Mouse (Mus musculus) urinary bladder, postnatal 10 days (tissue): ENCODE measurements around the gene Clcn5.

Source experiments
- DNase-seq: peaks from one replicate; pipeline ENCODE4 v3.0.0; 2022; ENCODE audit warnings: low spot score

Gene Clcn5

DNA sequence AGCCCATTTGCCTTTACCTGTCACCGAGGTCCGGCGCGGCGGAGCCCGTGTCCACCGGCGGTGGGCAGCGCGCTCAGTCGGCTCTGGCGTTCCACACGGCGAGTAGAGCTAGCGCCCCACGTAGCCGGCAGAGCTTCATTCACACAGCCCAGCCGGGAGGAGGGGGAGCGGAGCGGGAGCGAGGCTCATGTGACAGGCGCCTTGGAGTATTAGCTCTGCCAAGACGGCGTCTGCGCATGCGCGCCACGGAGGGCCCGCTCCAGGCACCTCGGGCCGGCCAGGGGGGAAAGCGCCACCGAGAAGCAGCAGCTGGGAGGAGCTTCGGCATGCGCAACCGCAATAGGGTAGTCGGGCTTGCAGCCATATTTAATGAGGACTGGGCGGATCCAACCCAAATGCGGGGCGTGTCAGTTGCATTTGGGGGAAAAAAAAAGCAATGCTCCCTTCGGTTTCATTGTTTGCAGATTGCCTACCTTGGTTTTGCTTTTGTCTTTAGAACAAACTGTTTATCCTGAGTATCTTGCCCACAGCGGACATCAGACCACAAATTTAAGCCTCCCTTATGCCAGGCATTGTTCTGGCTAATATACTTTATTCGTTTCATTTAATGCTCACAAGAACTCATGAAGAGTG, at the start of gene Clcn5:
Clcn5 (minus strand) TSS at position 270 of the 633 bp plus-strand sequence.
- DNase-seq, result peak; percentile 72

DNA sequence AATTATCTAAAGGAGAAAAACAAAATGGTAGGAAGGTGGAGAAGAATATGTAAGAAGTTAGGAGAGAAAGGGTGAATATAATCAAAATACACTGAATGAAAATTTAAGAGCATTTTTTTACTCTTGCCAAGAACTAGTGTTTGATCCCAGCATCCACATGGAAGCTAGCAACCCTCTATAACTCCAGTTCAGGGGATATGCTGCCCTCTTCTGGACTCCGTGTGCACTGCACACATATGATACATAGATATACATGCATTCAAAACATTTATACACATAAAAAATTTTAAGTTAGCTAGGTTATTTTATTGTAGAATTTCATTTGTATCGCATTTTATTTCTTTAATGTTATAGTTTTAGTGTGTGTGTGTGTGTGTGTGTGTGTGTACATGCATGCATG, 6.3 kb upstream of the Clcn5 start:
- no peak for DNase-seq

DNA sequence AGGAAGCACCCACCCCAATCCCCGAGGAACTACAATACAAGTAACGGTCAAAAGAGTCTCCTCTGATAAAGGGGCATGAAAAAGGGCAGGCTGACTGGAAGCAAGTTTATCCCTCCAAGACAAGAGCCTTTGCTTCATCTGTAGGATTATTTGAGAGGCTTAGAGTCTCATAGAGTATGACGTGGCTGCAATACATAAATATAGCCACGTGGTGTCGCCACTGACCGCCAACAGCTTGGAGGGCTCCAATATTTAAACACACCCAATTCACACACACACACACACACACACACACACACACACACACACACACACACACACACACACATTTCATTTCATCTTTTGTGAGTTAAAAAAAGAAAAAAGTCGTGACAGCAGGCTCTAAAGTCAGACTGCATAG, 3.1 kb upstream of the Clcn5 start:
- peak; percentile 10 for DNase-seq

DNA sequence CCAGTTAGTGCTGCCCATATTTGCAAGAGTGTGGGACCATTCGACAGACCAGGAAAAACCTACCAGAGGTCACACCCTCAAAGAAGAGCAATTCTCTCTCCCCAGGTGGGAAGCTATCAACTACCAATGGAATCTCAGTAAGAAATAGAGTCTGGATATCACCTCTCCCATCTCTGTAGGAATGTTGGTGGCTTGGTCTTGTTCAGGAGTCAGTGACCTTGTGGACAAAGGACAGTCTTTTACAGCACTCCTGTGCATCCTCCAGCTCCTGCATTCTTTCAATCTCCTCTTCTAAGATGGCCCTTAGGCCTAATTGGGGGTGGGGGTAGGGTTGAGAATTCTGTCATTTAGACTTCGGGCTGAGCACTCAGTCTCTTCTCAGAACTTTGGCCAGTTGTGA, 1.4 kb upstream of the Clcn5 start:
- DNase-seq, result no peak

DNA sequence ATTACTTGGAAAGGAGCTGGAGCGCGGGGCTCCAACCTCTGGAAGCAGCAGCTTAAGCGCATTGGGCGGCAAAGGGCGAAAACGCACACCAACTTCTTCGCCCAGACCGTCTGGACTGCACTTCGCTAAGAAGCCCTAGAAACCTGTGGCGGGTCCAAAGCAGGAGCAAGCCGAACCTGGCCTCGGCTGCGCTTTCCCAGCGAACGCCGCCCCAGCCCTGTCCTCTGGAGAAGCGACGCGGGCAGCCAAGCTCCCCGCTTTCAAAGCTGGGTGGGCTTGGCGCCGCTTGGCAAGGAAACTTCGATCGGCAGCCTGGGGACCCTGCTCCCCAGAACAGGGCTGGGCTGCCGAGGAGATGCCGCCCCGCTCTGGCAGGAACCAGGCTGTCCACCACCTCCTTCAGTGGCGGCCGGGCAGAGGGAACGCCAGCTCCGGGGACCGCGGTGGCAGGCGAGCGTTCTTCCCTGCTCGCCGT, 570 bp downstream of the Clcn5 start:
- DNase-seq, result no peak

DNA sequence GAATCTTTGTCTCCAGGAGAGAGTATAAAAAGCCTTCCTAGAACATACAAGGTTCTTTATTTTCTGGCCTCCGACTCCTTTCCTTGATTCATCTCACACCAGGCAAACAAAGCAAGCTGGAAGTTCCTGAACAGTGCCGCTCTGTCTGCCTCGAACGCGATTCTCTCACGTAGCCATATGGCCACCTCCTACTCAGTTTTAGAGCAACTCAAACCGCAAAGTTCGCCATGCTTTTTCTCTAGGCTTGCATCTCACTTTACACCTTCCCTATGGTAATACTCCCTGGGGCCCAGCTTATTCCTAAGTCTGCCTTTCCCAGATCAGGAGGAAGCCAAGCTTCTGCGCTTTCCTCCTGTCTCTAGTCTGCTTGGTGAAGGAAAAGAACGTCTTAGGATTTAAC, 4.0 kb downstream of the Clcn5 start:
- no peak for DNase-seq

DNA sequence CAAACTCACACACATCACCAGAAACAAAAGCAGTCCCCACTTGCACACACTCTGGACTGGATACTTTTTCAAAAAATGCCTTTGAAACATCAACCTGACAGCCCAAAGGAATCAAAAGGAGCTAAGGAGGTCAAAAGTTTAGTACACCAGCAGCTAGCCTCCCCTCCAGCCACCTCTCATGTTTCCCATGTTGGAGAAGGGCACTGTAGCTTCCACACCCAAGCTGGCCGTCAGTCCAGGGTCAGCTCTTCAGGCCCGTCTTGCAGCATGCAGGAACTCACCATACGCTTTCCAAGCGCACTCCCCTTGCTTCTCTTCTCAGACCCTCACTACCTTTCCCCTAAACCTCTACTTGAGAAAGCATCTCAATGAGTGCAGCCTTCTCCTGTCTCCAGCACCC, 4.5 kb downstream of the Clcn5 start:
- DNase-seq, result no peak

DNA sequence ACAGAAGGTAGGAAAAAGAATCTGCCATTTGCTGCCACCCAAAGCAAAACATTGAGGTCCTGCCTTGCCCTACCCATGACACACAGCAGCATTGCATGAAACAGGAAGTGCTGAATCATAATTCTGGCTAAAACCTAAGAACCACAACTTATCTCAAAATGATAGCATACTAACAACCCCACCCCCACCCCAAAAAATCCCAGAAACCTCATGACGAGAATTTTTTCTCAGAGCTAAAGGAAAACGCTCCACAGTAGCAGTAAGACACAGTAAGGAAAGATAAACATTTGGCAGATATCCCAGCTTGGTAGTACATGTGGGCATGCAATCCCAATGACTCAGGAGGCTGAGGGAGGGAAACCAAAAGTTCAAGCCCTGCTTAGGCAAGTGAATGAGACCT, 10.9 kb downstream of the Clcn5 start:
- no peak for DNase-seq

DNA sequence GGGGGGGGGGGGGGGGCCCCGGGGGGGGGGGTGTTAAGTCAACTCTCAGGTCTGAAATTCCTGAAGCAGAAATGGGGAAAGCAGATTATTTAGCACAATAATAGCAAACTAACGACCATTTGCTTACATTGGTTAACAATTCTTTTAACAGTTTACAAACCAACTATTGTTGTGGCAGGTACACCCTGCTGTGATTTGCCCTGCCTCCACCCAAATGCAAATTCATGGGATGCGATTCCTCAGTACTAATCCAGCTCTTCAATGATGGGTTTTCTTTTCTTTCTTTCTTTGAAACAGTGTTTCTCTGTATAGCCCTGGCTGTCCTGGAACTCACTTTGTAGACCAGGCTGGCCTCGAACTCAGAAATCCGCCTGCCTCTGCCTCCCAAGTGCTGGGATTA, 12.3 kb downstream of the Clcn5 start:
- DNase-seq, result no peak

DNA sequence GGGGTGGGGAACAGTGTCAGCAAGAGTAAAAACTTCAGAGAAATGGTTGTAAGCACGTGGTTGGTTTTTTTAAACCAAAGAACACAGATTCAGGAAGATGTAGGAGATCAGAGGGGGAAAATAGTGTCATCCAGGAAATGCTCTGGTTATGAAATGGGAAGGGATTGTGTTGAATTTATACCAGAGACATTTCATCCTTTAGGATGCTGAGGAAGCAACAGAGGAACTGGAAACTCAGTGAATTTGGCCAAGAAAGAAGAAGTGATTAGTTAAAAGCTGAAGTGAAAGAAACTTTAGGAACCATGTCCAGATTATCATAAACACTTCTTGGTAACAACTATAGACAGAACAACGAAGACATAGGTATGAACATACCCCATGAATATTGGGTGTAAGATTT, 26.2 kb downstream of the Clcn5 start:
- no peak for DNase-seq

DNA sequence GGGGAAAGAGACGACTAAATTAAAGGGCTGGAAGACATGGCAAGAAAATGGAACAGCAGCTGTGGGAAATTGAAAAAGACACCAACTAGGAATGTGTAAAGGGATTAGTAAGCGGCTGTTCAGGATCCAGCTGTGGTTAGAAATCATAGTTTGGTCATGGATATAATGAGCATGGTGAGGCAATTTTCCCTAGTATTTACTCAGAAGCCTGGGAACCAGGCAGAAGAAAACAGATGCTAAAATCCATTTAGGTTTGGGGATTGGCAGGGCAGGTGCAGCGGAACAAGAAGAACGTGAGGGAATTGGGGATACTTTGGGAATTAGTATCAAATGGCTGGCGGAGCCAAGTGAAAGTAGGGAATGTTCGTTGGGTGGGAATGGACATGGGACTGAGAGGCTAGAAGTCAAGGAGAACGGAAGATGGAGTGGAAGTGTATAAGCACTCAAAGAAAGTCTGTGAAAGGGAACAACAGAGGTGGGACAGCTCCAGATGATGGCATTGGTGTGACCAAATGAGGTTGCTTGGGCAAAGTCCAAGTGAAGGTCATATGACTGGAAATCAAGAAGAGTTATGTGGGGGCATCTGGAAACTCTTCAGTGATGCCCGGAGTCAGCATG, 26.9 kb downstream of the Clcn5 start:
- no peak for DNase-seq

DNA sequence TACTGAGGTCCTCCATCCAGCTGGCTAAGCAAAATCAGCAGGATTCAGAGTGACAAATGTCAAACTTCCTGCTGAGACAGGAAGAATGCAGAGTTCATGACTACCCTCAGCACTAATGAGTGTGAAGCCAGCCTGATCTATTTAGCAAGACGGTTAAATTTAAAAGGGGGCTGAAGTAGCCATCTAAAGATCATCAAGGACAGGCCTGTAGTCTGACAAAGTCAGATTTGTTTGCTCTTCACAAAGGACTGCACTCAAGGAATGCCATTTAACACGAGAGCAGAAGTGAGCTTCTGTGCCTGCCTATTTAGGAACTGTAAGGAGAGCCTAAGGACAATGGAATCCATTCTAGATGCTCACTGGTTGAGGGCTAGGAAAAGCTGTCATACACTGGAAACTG, 30.2 kb downstream of the Clcn5 start:
- DNase-seq, result no peak

DNA sequence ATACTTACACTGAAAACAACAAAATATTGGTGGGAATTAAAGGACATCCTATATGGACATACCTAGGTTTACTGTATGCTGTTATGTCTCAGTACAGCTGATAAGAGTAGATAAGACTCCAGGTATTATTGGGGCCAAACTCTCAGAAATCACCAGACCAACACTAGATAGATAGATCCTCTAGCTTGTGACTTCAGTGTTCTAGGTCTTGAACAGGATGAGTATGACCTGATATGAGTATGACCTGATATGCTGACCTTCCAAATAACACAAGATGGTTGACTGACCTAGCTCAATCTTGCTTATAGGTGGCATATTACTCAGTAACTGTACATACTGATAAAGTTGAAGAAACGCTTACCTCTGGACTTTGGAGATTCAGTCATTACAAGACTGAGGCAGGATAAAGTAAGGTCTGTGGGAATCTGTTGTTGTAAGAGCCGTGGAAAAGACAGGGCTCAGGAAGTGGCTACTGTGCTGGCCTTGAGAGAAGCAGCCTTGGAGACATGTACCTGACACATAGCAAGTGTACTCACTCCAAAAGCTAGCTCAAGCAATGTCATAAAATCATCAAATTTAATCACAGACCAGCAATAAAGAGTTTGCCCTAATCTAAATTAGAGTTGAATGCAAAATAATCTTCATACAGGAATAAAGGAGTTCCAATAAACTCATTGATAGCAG, 32.0 kb downstream of the Clcn5 start:
- DNase-seq, result no peak

DNA sequence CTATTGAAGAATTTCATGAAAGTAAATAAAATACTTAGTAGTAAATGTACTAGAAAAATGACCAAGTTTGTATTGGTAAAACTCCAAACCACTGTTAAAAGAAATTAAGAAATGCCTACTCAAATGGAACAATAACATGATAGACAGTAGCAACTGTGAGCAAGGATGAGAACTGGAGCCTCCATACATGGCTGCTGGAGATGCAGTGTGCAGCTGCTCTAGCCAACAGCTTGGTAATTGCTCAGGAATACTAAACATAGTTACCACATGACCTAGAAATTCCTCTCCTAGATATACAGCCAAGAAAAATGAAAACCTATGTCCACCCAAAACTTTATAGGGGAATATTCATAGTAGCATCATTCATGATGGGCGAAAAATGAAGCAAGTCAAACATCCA, 36.5 kb downstream of the Clcn5 start:
- DNase-seq, result no peak

DNA sequence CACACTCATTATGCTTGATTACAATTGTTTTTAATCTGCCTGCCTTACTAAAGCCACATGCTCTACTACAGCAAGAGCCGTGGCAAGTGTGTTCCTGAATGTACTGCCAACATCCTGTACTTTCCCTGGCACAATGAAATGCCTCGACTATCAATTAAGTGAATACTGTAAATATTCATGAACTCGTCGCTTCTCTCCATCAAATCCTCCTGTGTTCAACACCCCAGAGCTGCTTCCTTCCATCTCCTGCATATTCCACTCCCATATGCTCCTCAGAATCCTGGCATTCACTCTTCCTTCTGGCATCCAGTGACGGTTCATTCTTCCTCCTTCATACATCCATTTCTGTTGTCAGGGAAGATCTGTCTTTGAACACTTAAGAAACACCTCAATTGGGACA, 39.4 kb downstream of the Clcn5 start:
- no peak for DNase-seq

DNA sequence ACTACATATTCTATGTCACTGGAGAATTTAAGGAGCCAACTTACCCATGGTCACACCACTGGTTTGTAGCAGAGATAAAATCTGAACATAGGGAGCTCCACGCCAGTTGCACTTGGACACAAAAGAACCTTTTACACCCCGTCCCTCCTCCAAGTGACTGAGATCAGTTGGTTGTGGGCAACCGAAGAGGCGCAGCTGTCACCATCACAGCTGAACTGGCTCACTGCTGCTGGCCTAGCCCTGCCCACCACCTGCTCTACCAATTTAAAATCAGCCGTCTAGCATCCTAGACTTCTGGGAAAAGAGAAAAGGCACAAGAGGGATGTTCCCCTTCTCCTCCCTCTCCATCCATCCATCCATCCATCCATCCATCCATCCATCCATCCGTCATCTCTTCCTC, 42.6 kb downstream of the Clcn5 start:
- DNase-seq, result no peak

DNA sequence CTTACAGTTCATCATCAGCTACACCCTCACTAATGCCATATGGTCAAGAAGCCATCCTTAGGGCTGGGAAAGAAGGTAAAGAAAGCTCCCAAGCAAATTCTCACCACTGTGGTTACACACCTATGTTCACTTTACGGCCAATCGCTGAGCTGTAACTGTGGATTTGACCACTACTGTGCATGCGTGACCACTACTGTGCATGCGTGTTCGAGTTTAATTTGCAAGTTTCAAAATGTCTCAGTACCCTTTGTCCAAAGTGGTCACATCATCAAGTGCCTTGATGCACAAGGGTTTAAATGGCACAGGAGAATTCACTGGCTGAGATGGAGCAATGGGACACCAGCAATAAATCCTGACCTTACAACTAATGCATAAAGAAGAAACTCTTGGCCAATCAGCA, 58.0 kb downstream of the Clcn5 start:
- no peak for DNase-seq

DNA sequence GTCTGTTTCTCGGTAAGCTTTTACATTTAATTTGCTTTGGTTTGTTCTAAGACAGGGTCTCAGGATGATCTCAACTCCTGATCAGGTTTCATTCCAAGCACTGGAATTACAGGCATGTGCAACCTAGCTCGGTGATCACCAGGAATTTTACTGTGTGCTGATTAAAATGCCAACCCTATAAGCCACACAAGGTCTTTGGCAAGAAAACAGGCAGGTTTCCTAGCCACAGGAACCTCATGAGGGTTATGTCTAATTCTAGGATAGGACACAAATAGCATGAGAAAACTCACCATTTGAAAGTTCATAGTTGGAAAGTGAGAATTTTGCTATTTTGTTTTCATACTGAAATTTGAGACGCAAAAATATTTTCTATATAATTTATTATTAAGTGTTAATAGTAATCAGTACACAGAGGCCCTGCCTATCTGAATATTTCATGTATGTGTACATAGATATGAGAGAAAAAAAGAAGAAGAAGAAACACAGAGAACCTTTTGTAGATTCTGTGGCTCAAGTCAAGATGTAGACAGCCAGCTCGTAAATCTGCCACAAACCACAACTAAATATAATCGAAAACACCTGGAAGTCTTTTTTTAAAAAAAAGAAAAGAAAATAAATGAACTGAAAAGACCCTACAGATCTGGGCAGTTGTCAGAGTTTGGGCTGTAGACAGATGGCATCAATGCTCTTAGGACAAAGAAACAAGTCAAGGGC, 58.6 kb downstream of the Clcn5 start:
- DNase-seq, result no peak

DNA sequence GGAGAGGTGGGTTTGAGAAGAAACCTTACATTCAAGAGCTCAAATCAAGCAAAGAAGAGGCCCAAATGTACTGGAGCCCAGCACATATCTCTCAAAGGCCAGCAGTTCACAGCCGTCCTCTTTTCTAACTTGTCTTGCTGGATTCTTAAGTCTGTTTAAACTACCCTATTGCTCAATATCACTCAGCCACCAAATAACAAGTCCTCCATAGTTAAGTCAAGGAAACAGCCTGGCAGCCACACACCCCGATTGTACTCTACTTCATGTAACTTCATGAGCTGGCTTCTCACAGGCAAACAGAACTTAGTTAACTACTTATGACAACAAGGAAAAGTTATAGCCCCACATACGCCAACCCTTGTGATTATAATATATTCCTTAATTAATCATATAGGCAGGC, 59.4 kb downstream of the Clcn5 start:
- DNase-seq, result no peak

DNA sequence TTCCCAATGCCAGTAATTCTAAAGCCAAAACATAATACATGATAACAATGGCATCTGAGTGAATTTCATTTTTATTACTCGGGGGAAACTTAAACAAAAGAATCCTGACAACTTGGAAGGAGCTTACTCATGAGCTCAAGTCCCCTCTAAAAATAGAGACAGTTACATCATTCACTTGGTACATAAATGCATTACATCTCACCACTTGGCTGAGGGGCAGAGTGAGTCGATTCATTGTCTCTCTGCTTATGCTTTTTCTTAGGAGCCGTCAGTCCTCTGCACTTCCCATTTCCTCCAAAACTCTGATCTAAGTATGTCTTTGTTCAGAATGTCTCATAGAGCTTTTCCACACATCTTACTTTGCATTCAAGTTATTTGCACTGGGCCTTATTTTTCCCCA, 63.1 kb downstream of the Clcn5 start:
- DNase-seq, result no peak

DNA sequence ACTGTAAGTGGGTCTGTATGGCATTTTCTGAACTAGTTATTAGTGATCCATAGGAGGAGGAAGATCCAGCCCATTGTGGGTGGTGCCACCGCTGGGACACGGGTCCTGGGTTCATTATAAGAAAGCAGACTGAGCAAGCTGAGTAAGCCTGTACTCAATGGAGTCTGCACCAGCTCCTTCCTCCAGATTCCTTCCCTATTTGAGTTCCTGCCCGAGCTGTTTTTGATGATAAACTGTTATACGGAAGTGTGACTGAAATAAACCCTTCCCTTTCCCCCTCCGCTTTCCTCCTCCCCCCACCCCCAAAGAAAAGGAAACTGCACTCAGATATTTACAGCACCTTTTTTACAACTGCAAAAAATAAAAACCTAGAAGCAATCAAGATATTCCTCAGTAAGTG, 115.1 kb downstream of the Clcn5 start:
- no peak for DNase-seq

DNA sequence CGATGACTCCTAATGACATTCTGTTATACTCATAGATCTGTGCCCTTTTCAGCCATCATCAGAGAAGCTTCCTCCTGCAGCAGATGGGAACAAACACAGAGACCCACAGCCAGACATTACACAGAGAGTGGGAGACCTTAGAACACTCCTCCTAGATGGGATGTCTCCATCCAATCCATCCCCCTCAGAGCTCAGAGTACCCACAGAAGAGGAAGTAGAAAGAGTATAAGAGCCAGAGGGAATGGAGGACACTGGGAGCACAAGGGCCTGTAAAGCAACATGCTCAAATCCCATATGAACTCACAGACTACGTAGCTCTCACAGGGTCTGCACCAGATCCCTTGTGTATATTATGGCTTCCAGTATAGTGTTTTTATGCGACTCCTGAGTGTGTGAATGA, 115.6 kb downstream of the Clcn5 start:
- DNase-seq, result no peak

DNA sequence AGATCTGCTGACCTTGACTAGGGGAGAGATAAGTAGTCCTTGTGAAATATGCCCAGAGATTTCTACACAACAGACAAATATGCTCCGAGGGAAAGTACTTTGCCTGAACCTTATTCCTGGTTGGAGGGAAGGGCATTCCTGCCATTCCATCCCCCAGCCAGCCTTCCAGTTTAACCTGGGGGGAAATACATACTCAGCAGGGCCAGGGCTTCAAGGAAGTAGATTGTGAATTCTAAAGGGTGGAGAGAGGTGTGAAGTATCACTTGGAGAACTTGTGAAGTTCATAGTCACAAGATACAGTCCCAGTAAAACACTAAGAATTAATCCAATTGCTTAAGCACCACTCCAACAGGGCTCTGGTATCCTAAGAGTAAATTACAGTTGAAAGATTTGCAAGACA, 121.3 kb downstream of the Clcn5 start:
- DNase-seq, result no peak
